Mouse (Mus musculus) erythroblast, embryonic 14.5 days (primary cell): ENCODE measurements around the gene Fer. TPM values are rescaled to one million over a fixed set of nuclear protein-coding genes. Genes with fewer than 3 reads are reported as not detected.
A peak's percentile ranks its signal among the peaks of the same experiment; 100 is the strongest.
"Not testable (repeated sequence)": the region's sequence is repeated elsewhere in the genome, so short reads cannot be mapped to it uniquely, and the experiment has no call there.

Source experiments
- H3K27me3 ChIP-seq: 2 replicates; pipeline ENCODE4 v1.6.1; 2012; ENCODE audit warnings: inconsistent platforms; ENCODE audit not compliant: control insufficient read depth
- H3K36me3 ChIP-seq: 2 replicates; pipeline ENCODE4 v1.6.1; 2012; ENCODE audit warnings: mild to moderate bottlenecking, inconsistent platforms; ENCODE audit not compliant: control insufficient read depth
- H3K4me1 ChIP-seq: 2 replicates; pipeline ENCODE4 v1.6.1; 2012; ENCODE audit warnings: inconsistent platforms; ENCODE audit not compliant: control insufficient read depth
- H3K4me3 ChIP-seq: replicated peaks from 2 replicates; pipeline ENCODE3; 2012; ENCODE audit warnings: moderate library complexity, mild to moderate bottlenecking, inconsistent platforms
- H3K9me3 ChIP-seq: 2 replicates; pipeline ENCODE4 v1.6.1; 2012; ENCODE audit warnings: low read length, inconsistent platforms, mixed read lengths; ENCODE audit not compliant: control insufficient read depth
- GATA1 ChIP-seq: IDR thresholded peaks from 2 replicates; pipeline ENCODE4 v1.6.1; 2012; ENCODE audit warnings: low read length, inconsistent platforms, mixed read lengths
- TAL1 ChIP-seq: IDR thresholded peaks from 3 replicates; pipeline ENCODE4 v1.6.1; 2012; ENCODE audit warnings: low read length, inconsistent platforms, mixed read lengths
- polyA plus RNA-seq: library from polyadenylated mRNA; stranded (reverse); fragments of >175 nt; gene quantifications from 2 replicates; pipeline ENCODE4 v1.2.3, GENCODE M21; 2012

The Fer gene
- polyA plus RNA-seq, 1 experiment = 0.16 TPM

- no peaks in the 10 kb centered on the region for H3K4me1 ChIP-seq
- no peak for TF ChIP-seq GATA1
- H3K9me3 ChIP-seq = no peaks in the 10 kb centered on the region
- no peaks in the 10 kb centered on the region for H3K36me3 ChIP-seq
- no peaks in the 10 kb centered on the region for H3K27me3 ChIP-seq
- H3K4me3 ChIP-seq = no peak overlapping the region
These were observed 26.2 kb upstream of the Fer start for GRCm38 (mm10) chr17:63836641-63837040.

GRCm38 (mm10) chr17:63838144-63838543 is 24.7 kb upstream of the Fer start:
- Histone ChIP-seq H3K4me3 (no peak overlapping the region), H3K9me3 (no peaks in the 10 kb centered on the region), H3K36me3 (no peaks in the 10 kb centered on the region), H3K27me3 (no peaks in the 10 kb centered on the region), H3K4me1 (no peaks in the 10 kb centered on the region)
- TF ChIP-seq TAL1 = no peak
- TF ChIP-seq GATA1 = no peak

- Histone ChIP-seq H3K36me3 (no peaks in the 10 kb centered on the region), H3K4me3 (no peak overlapping the region), H3K9me3 (no peaks in the 10 kb centered on the region), H3K27me3 (no peaks in the 10 kb centered on the region), H3K4me1 (no peaks in the 10 kb centered on the region)
- TF ChIP-seq TAL1 (no peak), GATA1 (no peak)
These were observed 23.1 kb upstream of the Fer start for GRCm38 (mm10) chr17:63839636-63840269.

GRCm38 (mm10) chr17:63842226-63842625 is 20.6 kb upstream of the Fer start:
- no peaks in the 10 kb centered on the region for H3K9me3 ChIP-seq
- no peaks in the 10 kb centered on the region for H3K36me3 ChIP-seq
- H3K4me3 ChIP-seq = no peak overlapping the region
- no peaks in the 10 kb centered on the region for H3K27me3 ChIP-seq
- TF ChIP-seq TAL1 (no peak), GATA1 (no peak)
- H3K4me1 ChIP-seq = no peaks in the 10 kb centered on the region

GRCm38 (mm10) chr17:63844936-63845335 is 17.9 kb upstream of the Fer start:
- no peaks in the 10 kb centered on the region for H3K27me3 ChIP-seq
- no peak overlapping the region for H3K4me3 ChIP-seq
- no peaks in the 10 kb centered on the region for H3K9me3 ChIP-seq

GRCm38 (mm10) chr17:63845766-63846165 is 17.1 kb upstream of the Fer start:
- peaks cover 14% of the 10 kb centered on the region for H3K4me1 ChIP-seq
- H3K36me3 ChIP-seq, H3K4me3 ChIP-seq, H3K9me3 ChIP-seq, H3K27me3 ChIP-seq: not testable (repeated sequence)

More at GRCm38 (mm10) chr17:63844936-63845335, 17.9 kb upstream of the Fer start:
- no peaks in the 10 kb centered on the region for H3K36me3 ChIP-seq
- H3K4me1 ChIP-seq = peaks cover 11% of the 10 kb centered on the region
- TF ChIP-seq TAL1 (no peak), GATA1 (no peak)

- Histone ChIP-seq H3K9me3 (no peaks in the 10 kb centered on the region), H3K36me3 (no peaks in the 10 kb centered on the region), H3K4me1 (peaks cover 14% of the 10 kb centered on the region), H3K4me3 (peak overlapping the region; percentile 76), H3K27me3 (no peaks in the 10 kb centered on the region)
- no peak for TF ChIP-seq GATA1
- no peak for TF ChIP-seq TAL1
These were observed 13.7 kb upstream of the Fer start for GRCm38 (mm10) chr17:63849151-63849550.

- Histone ChIP-seq H3K9me3 (no peaks in the 10 kb centered on the region), H3K4me1 (peaks cover 14% of the 10 kb centered on the region), H3K27me3 (no peaks in the 10 kb centered on the region), H3K36me3 (no peaks in the 10 kb centered on the region), H3K4me3 (peak overlapping the region; percentile 76)
- TF ChIP-seq TAL1 = no peak
- no peak for TF ChIP-seq GATA1
These were observed 13.3 kb upstream of the Fer start for GRCm38 (mm10) chr17:63849566-63849965.

- Histone ChIP-seq H3K9me3 (no peaks in the 10 kb centered on the region), H3K4me3 (peak overlapping the region; percentile 76), H3K36me3 (no peaks in the 10 kb centered on the region), H3K4me1 (peaks cover 14% of the 10 kb centered on the region), H3K27me3 (no peaks in the 10 kb centered on the region)
- no peak for TF ChIP-seq GATA1
- TF ChIP-seq TAL1 = no peak
These were observed 12.8 kb upstream of the Fer start for GRCm38 (mm10) chr17:63850016-63850415.

- Histone ChIP-seq H3K9me3 (no peaks in the 10 kb centered on the region), H3K27me3 (peaks cover 12% of the 10 kb centered on the region), H3K4me1 (no peaks in the 10 kb centered on the region), H3K4me3 (no peak overlapping the region), H3K36me3 (no peaks in the 10 kb centered on the region)
- TF ChIP-seq TAL1 (no peak), GATA1 (no peak)
These were observed 5.8 kb upstream of the Fer start for GRCm38 (mm10) chr17:63857023-63857544.
